Mouse (Mus musculus) regulatory T cell (primary cell): ENCODE results near the gene Gstcd.

Experiments
- in situ Hi-C: fragments of 300-600 bp; cut with MboI, MseI; formaldehyde crosslinking; loops from one replicate; pipeline ENCODE4 v1.15.1; 2025; ENCODE audit warnings: high pct_unique_total_duplicates

Gene Gstcd

GRCm38 (mm10) chr3:133091664-133092273 is at the start of gene Gstcd, which contains the start of gene Ints12:
TSS of gene Gstcd (minus strand) at chr3:133092033.
TSS of gene Ints12 (plus strand) at chr3:133091840.
- in situ Hi-C loops: loop anchor here (25.0 kb wide), 1 partner anchor 446 kb away; the partner anchor contains the start of gene Tet2

- in situ Hi-C loops: loop anchor here (5.0 kb wide), 1 partner anchor 105 kb away; no protein-coding TSS in a partner anchor
These were observed 40.8 kb upstream of the Gstcd start for GRCm38 (mm10) chr3:133132611-133133010.

GRCm38 (mm10) chr3:133131372-133131771 is 39.5 kb upstream of the Gstcd start:
- in situ Hi-C loops: loop anchor here (5.0 kb wide), 1 partner anchor 106 kb away; no protein-coding TSS in a partner anchor

- in situ Hi-C loops: no loop called here
These were observed 21.4 kb upstream of the Gstcd start for GRCm38 (mm10) chr3:133113281-133113680.

GRCm38 (mm10) chr3:133111741-133112140 is 19.9 kb upstream of the Gstcd start:
- in situ Hi-C loops: no loop called here

- in situ Hi-C loops: no loop called here
These were observed 18.0 kb upstream of the Gstcd start for GRCm38 (mm10) chr3:133109844-133110243.

GRCm38 (mm10) chr3:133108731-133109130 is 16.9 kb upstream of the Gstcd start:
- in situ Hi-C loops: no loop called here

GRCm38 (mm10) chr3:133104436-133104835 is 12.6 kb upstream of the Gstcd start:
- in situ Hi-C loops: no loop called here

GRCm38 (mm10) chr3:133103768-133104167 is 11.9 kb upstream of the Gstcd start:
- in situ Hi-C loops: no loop called here

- in situ Hi-C loops: loop anchor here (25.0 kb wide), 1 partner anchor 438 kb away; the partner anchor contains the start of gene Tet2
These were observed 7.1 kb upstream of the Gstcd start for GRCm38 (mm10) chr3:133098909-133099308.

GRCm38 (mm10) chr3:133098336-133098735 is 6.5 kb upstream of the Gstcd start:
- in situ Hi-C loops: loop anchor here (25.0 kb wide), 1 partner anchor 439 kb away; the partner anchor contains the start of gene Tet2

- in situ Hi-C loops: loop anchor here (25.0 kb wide), 1 partner anchor 439 kb away; the partner anchor contains the start of gene Tet2
These were observed 6.1 kb upstream of the Gstcd start for GRCm38 (mm10) chr3:133097936-133098335.

- in situ Hi-C loops: loop anchor here (25.0 kb wide), 1 partner anchor 443 kb away; the partner anchor contains the start of gene Tet2
These were observed 2.5 kb upstream of the Gstcd start for GRCm38 (mm10) chr3:133094305-133094704.

- in situ Hi-C loops: loop anchor here (25.0 kb wide), 1 partner anchor 444 kb away; the partner anchor contains the start of gene Tet2
These were observed 1.1 kb upstream of the Gstcd start for GRCm38 (mm10) chr3:133092936-133093335.

GRCm38 (mm10) chr3:133092274-133092853 is 531 bp upstream of the Gstcd start:
- in situ Hi-C loops: loop anchor here (25.0 kb wide), 1 partner anchor 445 kb away; the partner anchor contains the start of gene Tet2

- in situ Hi-C loops: loop anchor here (25.0 kb wide), 1 partner anchor 446 kb away; the partner anchor contains the start of gene Tet2
These were observed 641 bp downstream of the Gstcd start for GRCm38 (mm10) chr3:133091121-133091663.

GRCm38 (mm10) chr3:133090247-133091120 is 1.3 kb downstream of the Gstcd start:
- in situ Hi-C loops: loop anchor here (25.0 kb wide), 1 partner anchor 447 kb away; the partner anchor contains the start of gene Tet2

GRCm38 (mm10) chr3:133085858-133086257 is 6.0 kb downstream of the Gstcd start:
- in situ Hi-C loops: loop anchor here (25.0 kb wide), 1 partner anchor 451 kb away; the partner anchor contains the start of gene Tet2

GRCm38 (mm10) chr3:133082736-133083135 is 9.1 kb downstream of the Gstcd start:
- in situ Hi-C loops: loop anchor here (25.0 kb wide), 1 partner anchor 455 kb away; the partner anchor contains the start of gene Tet2

GRCm38 (mm10) chr3:133075560-133075959 is 16.3 kb downstream of the Gstcd start:
- in situ Hi-C loops: loop anchor here (5.0 to 25.0 kb wide), 2 partner anchors 462 to 547 kb away; partner anchors contain the start of gene Tet2

GRCm38 (mm10) chr3:133052068-133052467 is 39.8 kb downstream of the Gstcd start:
- in situ Hi-C loops: no loop called here
